Mouse (Mus musculus) testis, adult 2 months (tissue): ENCODE results near the gene Zfp827.

ENCODE experiments used
- CTCF ChIP-seq: fragments of 200-500 bp; IDR thresholded peaks from 2 replicates; pipeline ENCODE4 v1.5.1; 2012; ENCODE audit warnings: low read depth, mild to moderate bottlenecking, inconsistent platforms, low read length, moderate library complexity; ENCODE audit not compliant: control insufficient read depth, insufficient read depth, insufficient replicate concordance
- POLR2A ChIP-seq: fragments of 200-500 bp; IDR thresholded peaks from 2 replicates; pipeline ENCODE4 v1.6.1; 2012; ENCODE audit warnings: low read depth, mild to moderate bottlenecking, inconsistent platforms, low read length, moderate library complexity; ENCODE audit not compliant: control insufficient read depth

DNA sequence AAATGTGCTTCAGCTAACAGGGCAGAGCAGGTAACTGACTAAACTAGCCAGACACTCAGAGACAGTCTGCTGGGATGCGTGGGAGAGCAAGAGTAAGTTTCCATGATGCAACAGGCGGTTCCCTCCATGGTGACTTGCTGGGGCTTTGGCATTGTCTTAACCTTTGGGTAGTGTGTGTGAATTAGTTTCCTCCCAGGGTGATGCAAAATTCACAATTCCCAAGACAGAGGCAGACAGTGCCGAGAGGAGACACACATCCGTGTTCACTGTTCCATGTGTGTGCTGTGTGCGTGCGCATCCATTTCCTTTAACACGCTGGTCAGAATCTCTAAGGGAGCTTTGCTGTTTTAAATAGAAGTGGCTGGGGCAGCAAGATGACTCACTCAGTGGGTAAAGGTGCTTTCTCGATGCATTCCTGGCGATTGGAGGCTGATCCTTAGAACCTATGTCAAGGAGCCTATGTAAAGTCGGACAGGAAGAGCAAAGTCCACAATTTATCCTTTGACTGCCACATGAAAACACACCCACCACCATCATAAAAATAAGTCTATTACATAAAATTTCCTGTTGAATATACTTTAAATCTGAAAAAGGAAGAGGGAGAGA is 127.4 kb downstream of the Zfp827 start:
- no peak for TF ChIP-seq POLR2A
- no peak for TF ChIP-seq CTCF
